1 mouse cellular context compared by ENCODE assay signal in the genomic region with DNA sequence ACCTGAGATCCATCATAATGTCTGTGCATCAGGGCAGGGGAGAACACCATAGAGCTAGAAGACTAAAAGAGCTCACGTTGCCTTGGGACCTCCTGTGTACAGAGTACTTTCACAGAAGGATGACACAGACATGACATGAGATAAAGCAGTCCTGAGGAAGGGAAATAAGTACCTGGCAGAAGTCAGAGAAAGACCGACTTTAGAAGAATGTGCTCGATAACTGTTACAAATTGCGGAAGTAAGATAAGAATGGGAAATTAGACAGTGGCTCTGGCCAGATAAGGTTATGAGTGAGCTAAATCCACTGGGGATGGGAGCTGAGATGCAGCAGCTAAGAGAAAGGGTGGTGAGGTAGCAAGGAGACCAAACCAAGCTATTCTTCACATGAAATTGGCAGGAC.
A peak's percentile ranks its signal among the peaks of the same experiment; 100 is the strongest.
TF ChIP-seq lines count a peak whose summit lies in the region.

No protein-coding gene starts in this region.

TF ChIP-seq in MEL, 35 proteins besides CTCF, POLR2A, EP300 and RAD21 (continued from another document):
- TF ChIP-seq MXI1 (IDR thresholded peaks at IDR 0.05; ENCODE audit: low read depth, low read length), result peak; percentile 70
- no peak for TF ChIP-seq GABPA (IDR thresholded peaks at IDR 0.05; ENCODE audit: low read depth, low read length)
- peak; percentile 19; the same call in 1 of the 2 replicates for TF ChIP-seq KAT2A (conservative IDR thresholded peaks at IDR 0.05; ENCODE audit: low read depth, low read length)
- TF ChIP-seq ZMIZ1 (IDR thresholded peaks at IDR 0.05; ENCODE audit: low read depth, low read length), result no peak
- TF ChIP-seq NRF1 (IDR thresholded peaks at IDR 0.05; ENCODE audit: insufficient read depth, low read depth, low read length, poor library complexity, severe bottlenecking), result no peak
- TF ChIP-seq ETS1 (IDR thresholded peaks at IDR 0.05; ENCODE audit: low read depth, low read length), result peak; percentile 94
- no peak for TF ChIP-seq ZC3H11A (IDR thresholded peaks at IDR 0.05; ENCODE audit: low read depth, low read length)
